Mouse (Mus musculus) G1E-ER4 (cell line): ENCODE results near the gene Mc1r. TPM values are rescaled to one million over a fixed set of nuclear protein-coding genes. Genes with fewer than 3 reads are reported as not detected.

Experiments used
- GATA1 ChIP-seq: IDR thresholded peaks from one replicate; pipeline ENCODE4 v1.8.0; 2012; ENCODE audit warnings: low read length, inconsistent platforms
- polyA plus RNA-seq: library from polyadenylated mRNA; stranded (reverse); fragments of >175 nt; gene quantifications from 2 replicates; pipeline ENCODE4 v1.2.3, GENCODE M21; 2012

Gene Mc1r
- polyA plus RNA-seq, 1 experiment, result 0.02 TPM

- TF ChIP-seq GATA1, result no peak
Observed at GRCm38 (mm10) chr8:123445981-123446380, 39.1 kb downstream of the Mc1r start.

- no peak for TF ChIP-seq GATA1
Observed at GRCm38 (mm10) chr8:123446799-123447198, 39.9 kb downstream of the Mc1r start.

GRCm38 (mm10) chr8:123450783-123451182 is 43.9 kb downstream of the Mc1r start:
- TF ChIP-seq GATA1, result no peak

GRCm38 (mm10) chr8:123452149-123452548 is 45.2 kb downstream of the Mc1r start:
- TF ChIP-seq GATA1, result no peak

GRCm38 (mm10) chr8:123453291-123453690 is 46.4 kb downstream of the Mc1r start:
- TF ChIP-seq GATA1, result no peak

GRCm38 (mm10) chr8:123453951-123454350 is 47.0 kb downstream of the Mc1r start:
- no peak for TF ChIP-seq GATA1

- TF ChIP-seq GATA1, result no peak
Observed at GRCm38 (mm10) chr8:123454559-123454958, 47.7 kb downstream of the Mc1r start.

Other genes starting within 250 kb of the Mc1r start
- not detected in 2 replicates for gene Sult5a1, start 248.8 kb upstream of the Mc1r start, polyA plus RNA-seq
- gene Dpep1, start 220.9 kb upstream of the Mc1r start, polyA plus RNA-seq, result not detected in 2 replicates
- 46.9 and 51.5 TPM in 2 replicates for gene Chmp1a, start 194.3 kb upstream of the Mc1r start, polyA plus RNA-seq
- gene Spata33, start 194.3 kb upstream of the Mc1r start, polyA plus RNA-seq, result 0.21 and 0.54 TPM in 2 replicates
- gene Cdk10, start 182.3 kb upstream of the Mc1r start, polyA plus RNA-seq, result 69.4 and 91.1 TPM in 2 replicates
- 4.9 and 6.5 TPM in 2 replicates for gene Spata2l, start 170.9 kb upstream of the Mc1r start, polyA plus RNA-seq
- gene Zfp276, start 152.9 kb upstream of the Mc1r start, polyA plus RNA-seq, result 7.1 and 8.6 TPM in 2 replicates
- 65.3 and 87.9 TPM in 2 replicates for gene Vps9d1, start 152.8 kb upstream of the Mc1r start, polyA plus RNA-seq
- gene Fanca, start 88.5 kb upstream of the Mc1r start, polyA plus RNA-seq, result 51.2 and 55.3 TPM in 2 replicates
- 0.22 and 0.26 TPM in 2 replicates for gene Spire2, start 74.4 kb upstream of the Mc1r start, polyA plus RNA-seq
- 96.6 and 104 TPM in 2 replicates for gene Tcf25, start 33.4 kb upstream of the Mc1r start, polyA plus RNA-seq
- 0.59 and 0.68 TPM in 2 replicates for gene Tubb3, start 4.3 kb downstream of the Mc1r start, polyA plus RNA-seq
- gene Def8, start 16.4 kb downstream of the Mc1r start, polyA plus RNA-seq, result 6.4 and 13.0 TPM in 2 replicates
- gene Afg3l1, start 70.8 kb downstream of the Mc1r start, polyA plus RNA-seq, result 25.4 and 27.4 TPM in 2 replicates
- gene Dbndd1, start 108.4 kb downstream of the Mc1r start, polyA plus RNA-seq, result not detected in 2 replicates
- 18.1 and 24.4 TPM in 2 replicates for gene Gas8, start 111.7 kb downstream of the Mc1r start, polyA plus RNA-seq
- not detected in 2 replicates for gene Rhou, start 246.8 kb downstream of the Mc1r start, polyA plus RNA-seq